Mouse (Mus musculus) T-helper 1 cell (primary cell): ENCODE data around the gene Itgb1bp1.

Experiments used
- in situ Hi-C: fragments of 300-600 bp; cut with MboI, MseI; formaldehyde crosslinking; loops from one replicate; pipeline ENCODE4 v1.15.1; 2025; ENCODE audit warnings: high pct_unique_total_duplicates

Gene Itgb1bp1

GRCm38 (mm10) chr12:21286243-21286622 lies at the start of gene Itgb1bp1:
Gene Itgb1bp1 (minus strand): TSS chr12:21286284.
- in situ Hi-C loops = loop anchor here (10.0 kb wide), 1 partner anchor 171 kb away; no protein-coding TSS in a partner anchor

GRCm38 (mm10) chr12:21335869-21336268 lies 49.8 kb upstream of the Itgb1bp1 start:
- in situ Hi-C loops = no loop called here

GRCm38 (mm10) chr12:21333766-21334165 lies 47.7 kb upstream of the Itgb1bp1 start:
- in situ Hi-C loops = no loop called here

GRCm38 (mm10) chr12:21333021-21333420 lies 46.9 kb upstream of the Itgb1bp1 start:
- in situ Hi-C loops = no loop called here

- in situ Hi-C loops = no loop called here
Observed at GRCm38 (mm10) chr12:21331711-21332110, 45.6 kb upstream of the Itgb1bp1 start.

- in situ Hi-C loops = no loop called here
Observed at GRCm38 (mm10) chr12:21330961-21331576, 45.0 kb upstream of the Itgb1bp1 start.

- in situ Hi-C loops = no loop called here
Observed at GRCm38 (mm10) chr12:21329661-21330400, 43.7 kb upstream of the Itgb1bp1 start.

GRCm38 (mm10) chr12:21326325-21326724 lies 40.2 kb upstream of the Itgb1bp1 start:
- in situ Hi-C loops = no loop called here

GRCm38 (mm10) chr12:21325266-21325665 lies 39.2 kb upstream of the Itgb1bp1 start:
- in situ Hi-C loops = no loop called here

GRCm38 (mm10) chr12:21324101-21324500 lies 38.0 kb upstream of the Itgb1bp1 start:
- in situ Hi-C loops = no loop called here

- in situ Hi-C loops = no loop called here
Observed at GRCm38 (mm10) chr12:21322856-21323255, 36.8 kb upstream of the Itgb1bp1 start.

- in situ Hi-C loops = no loop called here
Observed at GRCm38 (mm10) chr12:21322296-21322695, 36.2 kb upstream of the Itgb1bp1 start.

- in situ Hi-C loops = no loop called here
Observed at GRCm38 (mm10) chr12:21321170-21321569, 35.1 kb upstream of the Itgb1bp1 start.

- in situ Hi-C loops = no loop called here
Observed at GRCm38 (mm10) chr12:21320317-21320716, 34.2 kb upstream of the Itgb1bp1 start.

- in situ Hi-C loops = no loop called here
Observed at GRCm38 (mm10) chr12:21318143-21318895, 32.2 kb upstream of the Itgb1bp1 start.

- in situ Hi-C loops = no loop called here
Observed at GRCm38 (mm10) chr12:21316869-21317265, 30.8 kb upstream of the Itgb1bp1 start.

GRCm38 (mm10) chr12:21315923-21316868 lies 30.1 kb upstream of the Itgb1bp1 start, which contains the start of gene Iah1:
Gene Iah1 (plus strand): TSS chr12:21316389.
- in situ Hi-C loops = no loop called here

GRCm38 (mm10) chr12:21312201-21312600 lies 26.1 kb upstream of the Itgb1bp1 start:
- in situ Hi-C loops = no loop called here

GRCm38 (mm10) chr12:21306721-21307120 lies 20.6 kb upstream of the Itgb1bp1 start:
- in situ Hi-C loops = no loop called here

GRCm38 (mm10) chr12:21305741-21306140 lies 19.7 kb upstream of the Itgb1bp1 start:
- in situ Hi-C loops = no loop called here

- in situ Hi-C loops = no loop called here
Observed at GRCm38 (mm10) chr12:21302361-21302783, 16.3 kb upstream of the Itgb1bp1 start.
